Mouse (Mus musculus) bone marrow macrophage, adult 2 months (primary cell): ENCODE results near the gene Phyh.

Experiments used
- CTCF ChIP-seq: IDR thresholded peaks from 2 replicates; pipeline ENCODE4 v1.5.1; 2012; ENCODE audit warnings: low read depth, mild to moderate bottlenecking, low read length, moderate library complexity
- POLR2A ChIP-seq: IDR thresholded peaks from 2 replicates; pipeline ENCODE4 v1.6.1; 2012; ENCODE audit warnings: mild to moderate bottlenecking, low read depth, low read length, borderline replicate concordance

DNA sequence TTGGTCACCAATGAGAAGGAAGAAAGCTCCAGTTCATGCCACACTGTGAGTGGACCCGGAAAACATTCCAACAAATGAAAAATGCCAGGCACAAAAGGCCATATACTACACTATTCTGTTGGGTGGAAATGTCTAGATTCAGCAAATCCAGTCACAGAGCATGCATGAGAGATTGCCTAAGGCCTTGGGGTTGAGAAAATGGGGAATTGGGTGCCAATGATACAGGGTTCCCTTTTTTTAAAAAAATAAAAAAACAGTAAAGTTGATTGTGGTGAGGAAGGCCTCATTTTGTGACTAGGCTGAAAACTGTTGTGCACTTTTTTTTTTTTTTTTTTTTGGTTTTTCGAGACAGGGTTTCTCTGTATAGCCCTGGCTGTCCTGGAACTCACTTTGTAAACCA lies 50.3 kb downstream of the Phyh start:
- no peak for TF ChIP-seq POLR2A
- no peak for TF ChIP-seq CTCF
